Mouse (Mus musculus): ENCODE measurements around the gene Gpr183. TPM values are rescaled to one million over a fixed set of nuclear protein-coding genes. Genes with fewer than 3 reads are reported as not detected.

The Gpr183 gene
- total and polyA plus RNA-seq, 3 experiments = 0.04 to 0.06 TPM; not detected in 1

- no peak overlapping the region for H3K4me3 ChIP-seq (ENCODE audit: control insufficient read depth in 1 of 2, insufficient read depth in 1 of 2, low read depth in 2 of 2, low read length in 2 of 2)
- no peak for DNase-seq (ENCODE audit: low read depth, low spot score)
Observed at GRCm38 (mm10) chr14:121958751-121959537, 6.1 kb downstream of the Gpr183 start.

DNA sequence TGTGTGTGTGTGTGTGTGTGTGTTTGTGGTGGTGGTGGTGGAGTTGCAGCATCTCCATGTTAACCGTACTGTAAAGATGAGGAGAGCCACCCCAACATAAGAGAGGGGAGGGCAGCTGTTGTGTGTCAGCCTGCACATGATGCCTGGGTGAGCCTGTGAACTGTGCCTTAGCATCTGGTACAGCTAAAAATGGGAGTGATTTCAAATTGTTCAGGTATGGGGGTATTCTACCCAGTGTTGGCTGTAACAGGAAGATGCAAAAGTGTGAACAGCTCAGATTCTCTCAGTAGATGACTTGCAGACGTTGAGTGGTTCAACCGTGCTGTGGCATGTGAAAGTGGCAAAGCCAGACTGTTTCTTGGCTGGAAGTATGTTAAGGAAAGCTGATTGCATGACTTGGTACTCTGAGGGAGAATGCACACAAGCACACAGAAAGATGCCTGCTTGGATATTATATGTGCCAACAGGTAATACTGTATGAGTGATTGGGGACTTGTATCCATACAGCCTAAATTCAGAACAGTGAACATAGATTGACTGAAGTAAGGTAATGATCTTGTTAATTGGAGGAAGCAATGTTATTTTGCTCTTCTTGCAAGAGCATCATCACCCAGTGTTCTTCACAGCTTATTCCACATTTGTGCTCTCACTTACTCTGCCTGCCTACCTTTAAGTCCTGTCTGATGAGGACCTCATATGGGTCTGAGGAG is 6.8 kb downstream of the Gpr183 start:
- H3K4me1 ChIP-seq (ENCODE audit: control insufficient read depth in 1 of 2, insufficient read depth in 2 of 2, low read length in 2 of 2) = peaks cover 2 to 21% of the 10 kb centered on the region in 2 experiments
- DNase-seq (ENCODE audit: low read depth, low spot score) = no peak
- H3K36me3 ChIP-seq (ENCODE audit: control insufficient read depth in 1 of 2, insufficient read depth in 2 of 2, low read length in 2 of 2) = peaks cover 0 to 5% of the 10 kb centered on the region in 2 experiments; a peak in 2 of 4 replicates
- no peak overlapping the region for H3K4me3 ChIP-seq (ENCODE audit: control insufficient read depth in 1 of 2, insufficient read depth in 1 of 2, low read depth in 2 of 2, low read length in 2 of 2)
- TF ChIP-seq CHD2 (IDR thresholded peaks at IDR 0.05; ENCODE audit: low read length) (no peak), SMC3 (IDR thresholded peaks at IDR 0.05; ENCODE audit: low read depth, low read length) (no peak), RAD21 (IDR thresholded peaks at IDR 0.05; ENCODE audit: low read depth, low read length) (no peak), POLR2AphosphoS2 (IDR thresholded peaks at IDR 0.05; ENCODE audit: low read length) (no peak), MYC (IDR thresholded peaks at IDR 0.05; ENCODE audit: low read depth, low read length) (no peak), ZMIZ1 (IDR thresholded peaks at IDR 0.05; ENCODE audit: low read depth, low read length) (no peak), GABPA (IDR thresholded peaks at IDR 0.05; ENCODE audit: low read depth, low read length) (no peak), TBP (IDR thresholded peaks at IDR 0.05; ENCODE audit: low read depth, low read length) (no peak), MAZ (IDR thresholded peaks at IDR 0.05; ENCODE audit: low read depth, low read length) (no peak), ZNF384 (IDR thresholded peaks at IDR 0.05; ENCODE audit: low read depth, low read length) (no peak), RCOR1 (IDR thresholded peaks at IDR 0.05; ENCODE audit: low read depth, low read length) (no peak), ETS1 (IDR thresholded peaks at IDR 0.05; ENCODE audit: low read depth, low read length) (no peak), MYB (IDR thresholded peaks at IDR 0.05; ENCODE audit: low read depth, low read length) (no peak), CTCF (IDR thresholded peaks at IDR 0.05 in 2 of 3, conservative IDR thresholded peaks at IDR 0.05 in 1 of 3; ENCODE audit: control insufficient read depth in 1 of 3, insufficient read depth in 1 of 3, low read depth in 2 of 3, low read length in 3 of 3, poor library complexity in 1 of 3, severe bottlenecking in 1 of 3) (no peak), NELFE (IDR thresholded peaks at IDR 0.05; ENCODE audit: low read depth, low read length) (no peak)
- H3K79me2 ChIP-seq (ENCODE audit: control insufficient read depth, insufficient read depth, low read length, poor library complexity) = no peaks in the 10 kb centered on the region
- H3K9ac ChIP-seq (ENCODE audit: control insufficient read depth, low read depth, low read length, poor library complexity, severe bottlenecking) = no peak overlapping the region
- H3K9me3 ChIP-seq (replicated peaks; ENCODE audit: insufficient read depth, low read length) = no peaks in the 10 kb centered on the region
- no peaks in the 10 kb centered on the region for H3K27me3 ChIP-seq (ENCODE audit: control insufficient read depth in 1 of 2, insufficient read depth in 2 of 2, low read length in 2 of 2)
- H3K27ac ChIP-seq (ENCODE audit: control insufficient read depth, low read depth, low read length) = no peak overlapping the region

More at GRCm38 (mm10) chr14:121958751-121959537, 6.1 kb downstream of the Gpr183 start:
- Histone ChIP-seq H3K9ac (ENCODE audit: control insufficient read depth, low read depth, low read length, poor library complexity, severe bottlenecking) (no peak overlapping the region), H3K36me3 (ENCODE audit: control insufficient read depth in 1 of 2, insufficient read depth in 2 of 2, low read length in 2 of 2) (peaks cover 0 to 11% of the 10 kb centered on the region in 2 experiments; a peak in 2 of 4 replicates), H3K79me2 (ENCODE audit: control insufficient read depth, insufficient read depth, low read length, poor library complexity) (no peaks in the 10 kb centered on the region), H3K27me3 (ENCODE audit: control insufficient read depth in 1 of 2, insufficient read depth in 2 of 2, low read length in 2 of 2) (no peaks in the 10 kb centered on the region), H3K4me1 (ENCODE audit: control insufficient read depth in 1 of 2, insufficient read depth in 2 of 2, low read length in 2 of 2) (peaks cover 2 to 26% of the 10 kb centered on the region in 2 experiments), H3K27ac (ENCODE audit: control insufficient read depth, low read depth, low read length) (no peak overlapping the region), H3K9me3 (replicated peaks; ENCODE audit: insufficient read depth, low read length) (no peaks in the 10 kb centered on the region)
- TF ChIP-seq USF1 (IDR thresholded peaks at IDR 0.05; ENCODE audit: low read depth, low read length) (no peak), BHLHE40 (IDR thresholded peaks at IDR 0.05; ENCODE audit: borderline replicate concordance, low read depth, low read length) (no peak), ETS1 (IDR thresholded peaks at IDR 0.05; ENCODE audit: low read depth, low read length) (no peak), MEF2A (IDR thresholded peaks at IDR 0.05; ENCODE audit: extremely low read depth, insufficient replicate concordance, low read depth, low read length, poor library complexity, severe bottlenecking) (no peak), CHD1 (IDR thresholded peaks at IDR 0.05; ENCODE audit: low read depth, low read length) (no peak), ZC3H11A (IDR thresholded peaks at IDR 0.05; ENCODE audit: low read depth, low read length) (no peak), POLR2AphosphoS2 (IDR thresholded peaks at IDR 0.05; ENCODE audit: low read length) (no peak), GATA1 (IDR thresholded peaks at IDR 0.05; ENCODE audit: low read depth, low read length) (no peak), KAT2A (conservative IDR thresholded peaks at IDR 0.05; ENCODE audit: low read depth, low read length) (no peak), POLR2A (IDR thresholded peaks at IDR 0.05; ENCODE audit: control insufficient read depth in 1 of 2, insufficient read depth in 1 of 2, low read depth in 1 of 2, low read length in 2 of 2, poor library complexity in 1 of 2) (no peak), RAD21 (IDR thresholded peaks at IDR 0.05; ENCODE audit: low read depth, low read length) (no peak), NELFE (IDR thresholded peaks at IDR 0.05; ENCODE audit: low read depth, low read length) (no peak)

Measured in MEL (cell line).